Mouse (Mus musculus): ENCODE measurements at regions not wholly inside any gene's neighbourhood (a gene's known extent, or its start where the extent isn't known, plus 50 kb on each side); places are given as distances from the start of the nearest gene placed in this dataset.

- H3K4me3 ChIP-seq: no peak overlapping the region
- TF ChIP-seq CTCF (IDR thresholded peaks at IDR 0.05): no peak
- H3K27ac ChIP-seq: no peak overlapping the region
- intact Hi-C loops (cut with DNase I): no loop called here
- no peak for DNase-seq
Measured at GRCm38 (mm10) chr8:116237561-116238100, 267.1 kb upstream of the Dynlrb2 start.

GRCm38 (mm10) chr8:116229654-116230136, 275.1 kb upstream of the Dynlrb2 start:
- TF ChIP-seq CTCF (IDR thresholded peaks at IDR 0.05): no peak
- Histone ChIP-seq H3K4me3 (no peak overlapping the region), H3K27ac (no peak overlapping the region)
- no peak for DNase-seq
- intact Hi-C loops (cut with DNase I): no loop called here

- no peak for TF ChIP-seq CTCF (IDR thresholded peaks at IDR 0.05)
- H3K4me3 ChIP-seq: no peak overlapping the region
- no peak overlapping the region for H3K27ac ChIP-seq
- intact Hi-C loops (cut with DNase I): no loop called here
- DNase-seq: no peak
Measured at GRCm38 (mm10) chr8:116227003-116227402, 277.8 kb upstream of the Dynlrb2 start.

- DNase-seq: no peak
- no peak overlapping the region for H3K27ac ChIP-seq
- no peak for TF ChIP-seq CTCF (IDR thresholded peaks at IDR 0.05)
- intact Hi-C loops (cut with DNase I): no loop called here
- no peak overlapping the region for H3K4me3 ChIP-seq
Measured at GRCm38 (mm10) chr8:116223235-116223634, 281.5 kb upstream of the Dynlrb2 start.

GRCm38 (mm10) chr8:116215909-116216308, 288.9 kb upstream of the Dynlrb2 start:
- H3K27ac ChIP-seq: no peak overlapping the region
- intact Hi-C loops (cut with DNase I): no loop called here
- no peak for DNase-seq
- no peak overlapping the region for H3K4me3 ChIP-seq
- TF ChIP-seq CTCF (IDR thresholded peaks at IDR 0.05): no peak

- intact Hi-C loops (cut with DNase I): no loop called here
- H3K27ac ChIP-seq: no peak overlapping the region
- no peak for TF ChIP-seq CTCF (IDR thresholded peaks at IDR 0.05)
- H3K4me3 ChIP-seq: no peak overlapping the region
- no peak for DNase-seq
Measured at GRCm38 (mm10) chr8:116215286-116215860, 289.4 kb upstream of the Dynlrb2 start.

GRCm38 (mm10) chr8:116203631-116204030, 301.1 kb upstream of the Dynlrb2 start:
- no peak for DNase-seq
- TF ChIP-seq CTCF (IDR thresholded peaks at IDR 0.05): no peak
- intact Hi-C loops (cut with DNase I): no loop called here
- Histone ChIP-seq H3K27ac (no peak overlapping the region), H3K4me3 (no peak overlapping the region)

GRCm38 (mm10) chr8:116200459-116200999, 304.2 kb upstream of the Dynlrb2 start:
- Histone ChIP-seq H3K27ac (no peak overlapping the region), H3K4me3 (no peak overlapping the region)
- DNase-seq: no peak
- intact Hi-C loops (cut with DNase I): no loop called here
- TF ChIP-seq CTCF (IDR thresholded peaks at IDR 0.05): no peak

- intact Hi-C loops (cut with DNase I): no loop called here
- Histone ChIP-seq H3K4me3 (no peak overlapping the region), H3K27ac (no peak overlapping the region)
- no peak for TF ChIP-seq CTCF (IDR thresholded peaks at IDR 0.05)
- DNase-seq: no peak
Measured at GRCm38 (mm10) chr8:116196623-116197184, 308.1 kb upstream of the Dynlrb2 start.

- TF ChIP-seq CTCF (IDR thresholded peaks at IDR 0.05): no peak
- no peak overlapping the region for H3K4me3 ChIP-seq
- intact Hi-C loops (cut with DNase I): no loop called here
- H3K27ac ChIP-seq: no peak overlapping the region
- no peak for DNase-seq
Measured at GRCm38 (mm10) chr8:116192096-116192495, 312.7 kb upstream of the Dynlrb2 start.

- DNase-seq: peak; percentile 60
- Histone ChIP-seq H3K4me3 (no peak overlapping the region), H3K27ac (peak overlapping the region; percentile 71)
- intact Hi-C loops (cut with DNase I): no loop called here
- TF ChIP-seq CTCF (IDR thresholded peaks at IDR 0.05): no peak
Measured at GRCm38 (mm10) chr8:116185206-116185605, 319.6 kb upstream of the Dynlrb2 start.

- TF ChIP-seq CTCF (IDR thresholded peaks at IDR 0.05): no peak
- Histone ChIP-seq H3K4me3 (no peak overlapping the region), H3K27ac (no peak overlapping the region)
- intact Hi-C loops (cut with DNase I): no loop called here
- DNase-seq: no peak
Measured at GRCm38 (mm10) chr8:116184241-116184640, 320.5 kb upstream of the Dynlrb2 start.

GRCm38 (mm10) chr8:116177946-116178345, 326.8 kb upstream of the Dynlrb2 start:
- peak; percentile 39 for DNase-seq
- intact Hi-C loops (cut with DNase I): no loop called here
- no peak for TF ChIP-seq CTCF (IDR thresholded peaks at IDR 0.05)
- peak overlapping the region; percentile 28; the same call in 1 of the 2 replicates for H3K27ac ChIP-seq
- no peak overlapping the region for H3K4me3 ChIP-seq
